Mouse (Mus musculus) olfactory bulb, adult 2 months (tissue): ENCODE results near the gene Pola2. TPM values are rescaled to one million over a fixed set of nuclear protein-coding genes. Genes with fewer than 3 reads are reported as not detected.

Experiments used
- H3K27ac ChIP-seq: fragments of 200-500 bp; 2 replicates; pipeline ENCODE4 v1.5.1; 2012; ENCODE audit warnings: low read depth, low read length; ENCODE audit not compliant: insufficient read depth
- H3K4me1 ChIP-seq: fragments of 200-500 bp; 2 replicates; pipeline ENCODE4 v1.6.1; 2012; ENCODE audit warnings: low read length; ENCODE audit not compliant: control insufficient read depth, insufficient read depth
- H3K4me3 ChIP-seq: fragments of 200-500 bp; 2 replicates; pipeline ENCODE4 v1.5.1; 2012; ENCODE audit warnings: mild to moderate bottlenecking, low read depth, low read length, moderate library complexity; ENCODE audit not compliant: insufficient read depth
- CTCF ChIP-seq: fragments of 200-500 bp; IDR thresholded peaks from 2 replicates; pipeline ENCODE4 v1.5.1; 2012; ENCODE audit warnings: low read depth, mild to moderate bottlenecking, low read length, moderate library complexity; ENCODE audit not compliant: insufficient read depth
- POLR2A ChIP-seq: fragments of 200-500 bp; IDR thresholded peaks from 2 replicates; pipeline ENCODE4 v1.6.1; 2012; ENCODE audit warnings: mild to moderate bottlenecking, low read depth, low read length, moderate library complexity; ENCODE audit not compliant: insufficient read depth
- WGBS: fragments of 180-500 bp; shearing (Covaris S2); methylation state at CpG from one replicate; pipeline ENCODE4 v1.1.7; 2018; 5-methylcytosine and 5-hydroxymethylcytosine counted together
- polyA plus RNA-seq: library from polyadenylated mRNA; stranded (reverse); fragments of >200 nt; gene quantifications from 2 replicates; pipeline ENCODE4 v1.2.4, GENCODE M21; 2012; ENCODE audit warnings: low replicate concordance; ENCODE audit not compliant: missing spikeins, insufficient read depth, insufficient read length

Pola2 gene
- polyA plus RNA-seq, 1 experiment: not detected

DNA sequence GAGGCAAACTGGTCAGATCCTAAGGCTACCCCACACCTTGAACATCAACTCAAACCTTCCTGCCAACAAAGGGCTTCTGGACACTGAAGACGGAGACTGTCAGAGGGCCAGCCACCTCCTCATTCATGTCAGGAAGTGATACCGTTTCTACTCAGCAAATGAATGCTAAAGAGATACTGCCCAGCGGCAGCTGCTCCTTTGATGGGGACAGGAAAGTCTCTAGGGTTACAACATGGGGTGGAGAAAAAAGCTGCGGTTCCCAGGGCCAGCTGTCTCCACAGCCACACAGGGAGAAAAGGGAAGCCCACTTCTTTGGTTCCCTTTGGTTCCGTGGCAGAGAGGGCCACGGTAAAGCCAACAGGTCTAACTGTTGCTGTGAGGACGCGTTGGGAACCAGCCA is 19.9 kb downstream of the Pola2 start:
- Histone ChIP-seq H3K27ac (no peak overlapping the region), H3K4me1 (peaks cover 16% of the 10 kb centered on the region), H3K4me3 (no peak overlapping the region)
- WGBS: 60% methylated on average over 8 of the region's 8 CpGs
- TF ChIP-seq CTCF (no peak), POLR2A (no peak)

DNA sequence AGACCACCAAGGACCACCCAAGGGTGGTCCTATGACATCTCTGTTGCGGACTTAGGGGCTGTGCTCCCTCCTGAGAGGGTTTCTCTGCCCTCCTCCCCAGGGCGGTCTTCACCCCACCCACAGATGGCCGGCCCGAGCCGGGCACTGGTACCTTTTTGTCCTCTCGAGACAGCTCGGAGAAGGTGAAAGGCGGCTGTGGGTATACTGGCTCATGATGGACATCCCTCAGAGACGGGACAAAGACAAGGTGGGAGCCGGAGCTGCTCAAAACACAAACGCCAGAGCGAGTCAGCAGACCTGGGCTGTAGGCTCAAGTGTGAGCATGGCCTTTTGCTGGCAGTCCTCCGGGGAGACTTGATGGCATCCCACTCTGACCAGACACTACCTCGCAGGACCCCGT is 20.6 kb downstream of the Pola2 start:
- Histone ChIP-seq H3K4me3 (no peak overlapping the region), H3K4me1 (peaks cover 16% of the 10 kb centered on the region), H3K27ac (no peak overlapping the region)
- TF ChIP-seq CTCF (no peak), POLR2A (no peak)
- WGBS: 91% methylated on average over 15 of the region's 15 CpGs

- TF ChIP-seq CTCF: no peak
- no peak for TF ChIP-seq POLR2A
- Histone ChIP-seq H3K4me3 (no peak overlapping the region), H3K27ac (no peak overlapping the region), H3K4me1 (peaks cover 22% of the 10 kb centered on the region)
- WGBS: 90% methylated on average over 7 of the region's 7 CpGs
Observed at GRCm38 (mm10) chr19:5942581-5942980, 21.4 kb downstream of the Pola2 start.

DNA sequence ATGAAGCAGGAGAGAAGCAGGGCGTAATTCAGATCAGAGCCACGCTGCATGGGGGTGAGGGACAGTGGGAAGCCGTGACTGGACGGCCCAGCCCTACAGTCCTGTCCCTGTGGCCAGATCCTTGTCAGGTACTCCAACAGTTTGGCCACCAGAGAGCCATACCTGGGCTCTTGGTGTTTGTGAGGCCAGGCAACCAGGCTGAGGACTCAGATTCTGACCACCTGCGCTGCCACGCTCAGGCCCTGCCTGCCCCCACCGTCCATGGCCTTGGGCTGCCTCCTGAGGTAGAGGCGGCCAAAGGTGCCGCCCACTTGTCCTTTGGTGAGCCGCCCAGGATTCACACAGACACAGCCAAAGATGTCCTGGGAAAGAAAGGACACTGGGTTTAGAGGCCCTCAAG is 23.3 kb downstream of the Pola2 start:
- H3K4me3 ChIP-seq: no peak overlapping the region
- no peak overlapping the region for H3K27ac ChIP-seq
- TF ChIP-seq CTCF (no peak), POLR2A (no peak)
- H3K4me1 ChIP-seq: peaks cover 25% of the 10 kb centered on the region
- 85% methylated on average over 10 of the region's 10 CpGs for WGBS

DNA sequence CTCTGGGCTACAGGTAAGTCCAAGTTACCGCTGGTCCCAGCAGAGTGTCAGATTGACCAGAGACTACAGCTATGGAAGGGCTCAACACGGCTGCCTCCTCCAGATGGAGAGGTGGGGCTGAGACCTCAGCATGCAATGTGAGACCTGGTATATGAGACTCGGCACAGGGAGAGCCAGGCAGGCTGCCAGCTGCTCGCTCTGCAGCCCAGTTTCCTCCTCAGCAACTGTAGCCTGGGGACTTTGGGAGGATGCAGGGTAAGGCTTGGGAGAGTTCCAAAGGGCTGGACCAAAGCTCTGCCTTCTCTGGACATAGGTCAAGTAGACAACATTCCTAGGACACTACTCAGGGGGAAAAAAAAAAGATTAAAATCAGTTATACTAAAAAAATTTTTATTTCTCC is 23.8 kb downstream of the Pola2 start:
- TF ChIP-seq CTCF: no peak
- no peak for TF ChIP-seq POLR2A
- WGBS: 48% methylated on average over 4 of the region's 4 CpGs
- Histone ChIP-seq H3K27ac (no peak overlapping the region), H3K4me3 (no peak overlapping the region), H3K4me1 (peaks cover 21% of the 10 kb centered on the region)

- no peak overlapping the region for H3K4me3 ChIP-seq
- TF ChIP-seq POLR2A (no peak), CTCF (no peak)
- H3K27ac ChIP-seq: no peak overlapping the region
- peaks cover 17% of the 10 kb centered on the region for H3K4me1 ChIP-seq
- 56% methylated on average over 5 of the region's 5 CpGs for WGBS
Observed at GRCm38 (mm10) chr19:5939715-5940114, 24.3 kb downstream of the Pola2 start.

DNA sequence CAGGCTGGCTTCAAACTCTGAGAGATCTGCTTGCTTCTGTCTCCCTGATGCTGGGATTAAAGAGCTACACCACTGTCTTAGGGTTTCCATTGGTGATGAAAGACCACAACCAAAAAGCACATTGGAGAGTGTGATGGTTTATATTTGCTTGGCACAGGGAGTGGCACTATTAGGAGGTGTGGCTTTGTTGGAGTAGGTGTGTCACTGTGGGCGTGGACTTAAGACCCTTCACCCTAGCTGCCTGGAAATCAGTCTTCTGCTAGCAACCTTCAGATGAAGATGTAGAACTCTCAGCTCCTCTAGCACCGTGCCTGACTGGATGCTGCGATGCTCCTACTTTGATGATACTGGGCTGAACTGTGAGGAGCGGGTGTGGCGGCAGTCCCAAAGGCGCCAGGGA is 25.5 kb downstream of the Pola2 start:
- TF ChIP-seq CTCF: no peak
- TF ChIP-seq POLR2A: no peak
- peaks cover 16% of the 10 kb centered on the region for H3K4me1 ChIP-seq
- H3K4me3 ChIP-seq: no peak overlapping the region
- WGBS: 95% methylated on average over 6 of the region's 6 CpGs
- H3K27ac ChIP-seq: no peak overlapping the region

DNA sequence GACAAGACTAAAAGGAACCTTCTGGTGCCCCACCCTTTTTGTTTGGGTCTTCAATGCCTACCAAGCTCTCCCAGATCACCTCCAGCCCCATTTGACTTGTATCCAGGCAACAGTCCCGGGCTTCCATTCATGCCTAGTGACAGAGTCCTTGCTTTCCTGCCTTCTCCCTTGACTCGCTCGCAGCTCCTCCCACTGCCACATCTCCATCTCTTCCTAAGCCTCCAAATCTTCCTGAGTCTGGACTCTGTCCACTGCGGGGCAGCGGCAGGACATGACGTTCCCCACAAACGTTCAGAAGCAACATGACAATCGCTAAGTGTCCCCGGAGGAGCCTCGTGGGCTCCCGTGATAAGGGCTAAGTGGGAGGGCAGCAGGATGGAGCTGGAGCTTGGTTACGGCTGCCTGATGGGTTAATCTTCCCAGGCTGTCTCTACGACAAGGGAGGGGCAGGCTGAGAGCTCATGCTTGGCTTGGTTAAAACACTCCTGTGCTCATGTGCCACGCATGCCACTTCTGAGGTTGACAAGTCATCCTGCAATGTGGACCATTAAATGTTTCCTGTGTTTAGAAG is 26.1 kb downstream of the Pola2 start:
- H3K27ac ChIP-seq: no peak overlapping the region
- WGBS: 22% methylated on average over 14 of the region's 14 CpGs
- TF ChIP-seq POLR2A (no peak), CTCF (no peak)
- no peak overlapping the region for H3K4me3 ChIP-seq
- peaks cover 16% of the 10 kb centered on the region for H3K4me1 ChIP-seq

- Histone ChIP-seq H3K4me3 (no peak overlapping the region), H3K4me1 (peaks cover 16% of the 10 kb centered on the region), H3K27ac (no peak overlapping the region)
- TF ChIP-seq POLR2A: no peak
- TF ChIP-seq CTCF: no peak
- WGBS: 44% methylated on average over 21 of the region's 21 CpGs
Observed at GRCm38 (mm10) chr19:5937095-5937835, 26.7 kb downstream of the Pola2 start.

- 71% methylated on average over 5 of the region's 5 CpGs for WGBS
- Histone ChIP-seq H3K4me3 (no peak overlapping the region), H3K27ac (no peak overlapping the region), H3K4me1 (peaks cover 16% of the 10 kb centered on the region)
- TF ChIP-seq CTCF (no peak), POLR2A (no peak)
Observed at GRCm38 (mm10) chr19:5935691-5936090, 28.3 kb downstream of the Pola2 start.
